Mouse (Mus musculus) liver, adult 2 months (tissue): ENCODE data around the gene Vav2. TPM values are rescaled to one million over a fixed set of nuclear protein-coding genes. Genes with fewer than 3 reads are reported as not detected.

Experiments used
- DNase-seq: peaks from one replicate; pipeline ENCODE4 v3.0.0-alpha.2; 2011; ENCODE audit warnings: low read depth, low spot score; ENCODE audit errors: extremely low read depth
- H3K27ac ChIP-seq: fragments of 200-500 bp; replicated peaks from 2 replicates; pipeline ENCODE4 v1.5.1; 2012; ENCODE audit warnings: low read depth, mild to moderate bottlenecking, control low read depth, inconsistent platforms, low read length; ENCODE audit not compliant: insufficient read depth
- H3K27me3 ChIP-seq: fragments of 200-500 bp; 2 replicates; pipeline ENCODE4 v1.6.1; 2012; ENCODE audit warnings: mild to moderate bottlenecking, moderate library complexity, low read length, inconsistent platforms; ENCODE audit not compliant: control insufficient read depth, insufficient read depth
- H3K36me3 ChIP-seq: fragments of 200-500 bp; 2 replicates; pipeline ENCODE4 v1.6.1; 2012; ENCODE audit warnings: low read length, inconsistent platforms; ENCODE audit not compliant: control insufficient read depth, insufficient read depth
- H3K4me1 ChIP-seq: fragments of 200-500 bp; 2 replicates; pipeline ENCODE4 v1.6.1; 2011; ENCODE audit warnings: low read length; ENCODE audit not compliant: control insufficient read depth, insufficient read depth
- H3K4me3 ChIP-seq: fragments of 200-500 bp; 2 replicates; pipeline ENCODE4 v1.5.1; 2011; ENCODE audit warnings: low read depth, mild to moderate bottlenecking, control low read depth, low read length, moderate library complexity; ENCODE audit not compliant: insufficient read depth
- H3K79me2 ChIP-seq: fragments of 200-500 bp; 2 replicates; pipeline ENCODE4 v1.6.1; 2012; ENCODE audit warnings: inconsistent platforms, mild to moderate bottlenecking, low read length, moderate library complexity; ENCODE audit not compliant: control insufficient read depth, insufficient read depth
- H3K9ac ChIP-seq: fragments of 200-500 bp; 2 replicates; pipeline ENCODE4 v1.6.1; 2012; ENCODE audit warnings: low read depth, mild to moderate bottlenecking, control low read depth, inconsistent platforms, low read length
- CTCF ChIP-seq: fragments of 200-500 bp; IDR thresholded peaks from 2 replicates; pipeline ENCODE4 v1.5.1; 2011; ENCODE audit warnings: low read depth, low read length, control low read depth
- POLR2A ChIP-seq: fragments of 200-500 bp; IDR thresholded peaks from 2 replicates; pipeline ENCODE4 v1.6.1; 2011; ENCODE audit warnings: low read length, control low read depth; ENCODE audit not compliant: insufficient read depth; ENCODE audit errors: extremely low read depth
- WGBS: fragments of 180-500 bp; shearing (Covaris S2); methylation state at CpG from one replicate; pipeline ENCODE4 v1.1.7; 2018; 5-methylcytosine and 5-hydroxymethylcytosine counted together
- polyA plus RNA-seq: library from polyadenylated mRNA; depleted of rRNA; stranded (reverse); fragments of >200 nt; gene quantifications from 2 replicates; pipeline ENCODE4 v1.2.3, GENCODE M21; 2012
- total RNA-seq: library from RNA; depleted of rRNA; stranded (reverse); fragments of >200 nt; gene quantifications from 2 replicates; pipeline ENCODE4 v1.2.3, GENCODE M21; 2014

Gene Vav2
- total and polyA plus RNA-seq, 2 experiments, result 17.6 to 26.0 TPM

DNA sequence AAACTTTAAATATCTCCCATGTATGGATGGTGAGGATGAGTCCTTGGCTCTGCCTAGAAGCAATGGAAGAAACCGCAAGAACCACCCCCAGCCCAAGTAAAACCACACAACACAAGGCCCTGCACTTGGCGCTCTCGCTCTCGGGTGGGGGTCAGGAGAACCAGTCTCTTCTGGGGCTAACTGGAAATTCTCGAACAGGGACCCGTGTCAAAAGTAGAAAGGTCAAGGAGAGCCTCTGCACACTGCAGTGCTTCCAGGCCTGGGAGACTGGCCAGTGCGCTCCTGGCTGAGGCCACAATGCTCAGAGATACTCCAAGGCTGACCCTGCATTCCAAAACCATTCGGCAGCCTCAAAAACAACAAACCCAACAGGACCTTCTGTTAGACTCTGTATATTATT, 20.0 kb upstream of the Vav2 start:
- no peak overlapping the region for H3K27ac ChIP-seq
- WGBS, result 78% methylated on average over 8 of the region's 8 CpGs
- H3K79me2 ChIP-seq, result no peaks in the 10 kb centered on the region
- TF ChIP-seq POLR2A, result no peak
- TF ChIP-seq CTCF, result no peak
- no peak overlapping the region for H3K4me3 ChIP-seq
- peaks cover 2% of the 10 kb centered on the region; the same call in 1 of the 2 replicates for H3K4me1 ChIP-seq
- no peak for DNase-seq
- H3K36me3 ChIP-seq, result peaks cover 25% of the 10 kb centered on the region; the same call in 1 of the 2 replicates
- no peak overlapping the region for H3K9ac ChIP-seq
- no peaks in the 10 kb centered on the region for H3K27me3 ChIP-seq

DNA sequence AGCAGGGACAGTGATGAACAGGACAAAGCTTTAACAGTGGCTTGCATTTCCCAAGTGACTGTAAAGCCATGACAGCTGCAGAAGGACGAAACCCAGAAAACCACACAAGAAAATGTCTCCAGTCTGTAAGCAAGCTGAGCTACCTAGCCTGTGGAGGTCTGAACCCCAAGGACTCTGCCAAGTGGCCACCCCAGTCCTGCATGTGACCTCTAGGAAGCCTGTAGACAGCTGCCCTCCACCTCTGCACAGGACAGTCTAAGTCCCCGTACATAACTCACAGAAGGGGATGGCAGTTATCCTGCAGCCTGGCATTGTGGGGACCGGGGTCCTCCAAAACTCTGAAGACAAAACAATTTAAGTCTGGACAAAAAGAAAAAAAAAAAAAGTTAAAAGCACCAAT, 19.1 kb upstream of the Vav2 start:
- H3K36me3 ChIP-seq, result peaks cover 16% of the 10 kb centered on the region; the same call in 1 of the 2 replicates
- TF ChIP-seq POLR2A (no peak), CTCF (no peak)
- H3K79me2 ChIP-seq, result no peaks in the 10 kb centered on the region
- whole genome bisulfite sequencing, result 96% methylated on average over 3 of the region's 3 CpGs
- H3K4me1 ChIP-seq, result peaks cover 2% of the 10 kb centered on the region; the same call in 1 of the 2 replicates
- no peak overlapping the region for H3K4me3 ChIP-seq
- no peak for DNase-seq
- H3K27me3 ChIP-seq, result no peaks in the 10 kb centered on the region
- no peak overlapping the region for H3K9ac ChIP-seq
- no peak overlapping the region for H3K27ac ChIP-seq

DNA sequence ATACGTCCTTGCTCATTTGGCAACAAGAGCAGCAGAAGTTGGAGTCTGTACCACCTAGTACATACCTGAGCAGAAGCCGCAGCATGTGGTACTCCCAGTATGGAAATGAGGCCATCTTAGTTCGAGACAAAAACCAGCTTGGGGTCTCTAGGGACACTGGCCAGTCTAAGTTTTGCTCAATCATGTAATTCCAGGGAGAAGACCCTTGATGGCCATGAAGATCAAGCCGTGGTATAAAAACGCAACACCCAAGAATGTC, 16.5 kb upstream of the Vav2 start:
- 84% methylated on average over 5 of the region's 5 CpGs for WGBS
- Histone ChIP-seq H3K27ac (no peak overlapping the region), H3K27me3 (no peaks in the 10 kb centered on the region), H3K79me2 (no peaks in the 10 kb centered on the region), H3K4me1 (peaks cover 2% of the 10 kb centered on the region; the same call in 1 of the 2 replicates), H3K36me3 (peaks cover under 1% of the 10 kb centered on the region; the same call in 1 of the 2 replicates), H3K9ac (no peak overlapping the region), H3K4me3 (no peak overlapping the region)
- TF ChIP-seq POLR2A, result no peak
- TF ChIP-seq CTCF, result no peak
- DNase-seq, result no peak

DNA sequence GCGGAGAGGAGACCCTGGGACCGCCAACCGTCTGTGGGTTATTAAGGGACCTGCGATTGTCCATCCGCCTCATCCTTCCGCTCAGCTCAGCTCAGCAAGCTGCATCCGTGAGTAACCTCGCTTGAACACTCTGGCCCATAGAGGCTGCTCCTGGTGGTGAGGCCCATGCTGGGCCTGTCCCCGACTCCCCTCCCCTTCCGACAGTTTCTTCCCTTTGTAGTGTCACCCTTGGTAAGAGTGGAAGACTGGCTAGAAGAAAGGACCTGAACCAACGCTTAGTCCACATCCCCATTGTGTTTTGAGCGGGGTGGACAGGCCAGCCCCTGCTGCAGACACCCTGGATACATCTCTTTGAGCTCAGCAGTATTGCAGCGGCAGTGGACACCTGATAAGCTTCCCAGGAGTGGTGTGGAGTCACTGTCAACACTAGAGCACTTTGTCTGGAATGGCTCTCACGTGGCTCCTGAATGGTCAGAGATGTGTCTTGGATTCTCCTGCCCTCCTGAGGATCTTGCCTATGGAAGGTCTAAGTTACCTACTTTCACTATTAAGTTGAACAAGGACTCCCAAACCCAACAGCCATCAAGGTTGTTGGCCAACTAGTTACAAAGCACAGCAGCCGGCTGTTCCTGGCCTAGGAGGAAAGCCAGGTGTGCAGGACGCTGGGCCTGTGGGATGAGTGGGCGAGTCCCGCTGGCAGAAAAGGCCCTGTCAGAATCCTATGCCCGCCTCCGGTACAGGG, 16.0 kb upstream of the Vav2 start:
- H3K9ac ChIP-seq, result peak overlapping the region; percentile 7
- no peaks in the 10 kb centered on the region for H3K27me3 ChIP-seq
- no peaks in the 10 kb centered on the region for H3K79me2 ChIP-seq
- H3K36me3 ChIP-seq, result no peaks in the 10 kb centered on the region; the same call in 1 of the 2 replicates
- no peak overlapping the region for H3K27ac ChIP-seq
- peak overlapping the region; percentile 44 for H3K4me3 ChIP-seq
- no peak for DNase-seq
- peaks cover 2% of the 10 kb centered on the region; the same call in 1 of the 2 replicates for H3K4me1 ChIP-seq
- 39% methylated on average over 20 of the region's 20 CpGs for WGBS
- TF ChIP-seq CTCF (no peak), POLR2A (no peak)

DNA sequence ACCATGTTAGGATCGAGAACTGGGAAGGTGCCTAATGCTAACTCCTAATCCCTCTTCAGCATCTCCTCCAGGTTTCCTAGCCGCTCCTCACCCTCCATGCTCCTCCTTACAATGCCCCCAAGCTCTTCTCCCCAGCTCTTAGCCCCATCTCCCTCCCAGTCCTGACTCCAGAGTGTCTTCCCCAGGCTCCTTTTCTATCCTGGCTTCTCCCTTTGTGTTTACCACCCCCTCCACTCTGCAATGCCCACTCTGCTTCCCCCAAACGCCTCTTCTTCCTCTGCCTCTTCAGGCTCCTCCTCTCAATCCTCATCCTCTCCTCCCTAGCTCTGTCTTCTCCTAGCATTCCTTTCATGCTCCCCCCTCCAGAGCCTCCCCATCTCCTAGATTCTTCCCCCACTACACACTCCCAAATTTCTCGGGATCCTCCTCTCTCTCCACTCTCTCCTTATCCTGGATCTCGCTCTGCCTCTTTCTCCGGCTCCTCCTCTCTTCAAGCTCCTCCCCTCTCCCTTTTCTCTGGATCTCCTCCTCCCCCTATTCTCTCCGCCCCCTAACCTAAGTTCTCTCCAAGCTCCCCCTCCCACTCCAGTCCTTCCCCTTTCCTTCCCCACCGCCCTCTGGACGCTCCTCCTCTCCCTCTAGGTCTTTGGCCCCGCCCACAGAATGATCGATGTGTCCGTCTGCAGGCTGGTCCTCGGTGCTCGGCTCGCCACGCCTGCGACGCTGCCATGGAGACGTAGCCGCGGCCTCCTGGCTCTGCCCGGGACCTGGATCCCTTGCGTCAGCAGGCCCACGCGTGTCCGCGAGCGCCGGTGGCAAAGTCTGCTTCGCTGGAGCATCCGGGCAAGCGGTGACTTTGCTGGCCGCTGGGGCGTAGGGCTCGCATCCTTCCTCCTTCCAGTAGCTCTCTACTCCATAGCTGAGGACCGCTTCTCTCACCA, 15.2 kb upstream of the Vav2 start, which contains the start of gene Brd3os:
Brd3os (plus strand) TSS at position 558 of the 941 bp plus-strand sequence.
- WGBS, result 6% methylated on average over 36 of the region's 36 CpGs
- peak; percentile 97 for DNase-seq
- no peaks in the 10 kb centered on the region for H3K27me3 ChIP-seq
- TF ChIP-seq POLR2A, result no peak
- TF ChIP-seq CTCF, result no peak
- H3K36me3 ChIP-seq, result no peaks in the 10 kb centered on the region
- no peaks in the 10 kb centered on the region for H3K79me2 ChIP-seq
- H3K9ac ChIP-seq, result peak within 1 kb of the TSS; percentile 7
- H3K4me3 ChIP-seq, result peak within 1 kb of the TSS; percentile 44
- H3K4me1 ChIP-seq, result peaks cover 2% of the 10 kb centered on the region; the same call in 1 of the 2 replicates
- H3K27ac ChIP-seq, result no peak within 1 kb of the TSS
